Mouse (Mus musculus) G1E-ER4 (cell line): ENCODE measurements around the gene Hsp90ab1. TPM values are rescaled to one million over a fixed set of nuclear protein-coding genes. Genes with fewer than 3 reads are reported as not detected.

Experiments used
- GATA1 ChIP-seq: IDR thresholded peaks from one replicate; pipeline ENCODE4 v1.8.0; 2012; ENCODE audit warnings: low read length, inconsistent platforms
- polyA plus RNA-seq: library from polyadenylated mRNA; stranded (reverse); fragments of >175 nt; gene quantifications from 2 replicates; pipeline ENCODE4 v1.2.3, GENCODE M21; 2012

Hsp90ab1 gene
- polyA plus RNA-seq, result 319 and 874 TPM in 2 replicates

DNA sequence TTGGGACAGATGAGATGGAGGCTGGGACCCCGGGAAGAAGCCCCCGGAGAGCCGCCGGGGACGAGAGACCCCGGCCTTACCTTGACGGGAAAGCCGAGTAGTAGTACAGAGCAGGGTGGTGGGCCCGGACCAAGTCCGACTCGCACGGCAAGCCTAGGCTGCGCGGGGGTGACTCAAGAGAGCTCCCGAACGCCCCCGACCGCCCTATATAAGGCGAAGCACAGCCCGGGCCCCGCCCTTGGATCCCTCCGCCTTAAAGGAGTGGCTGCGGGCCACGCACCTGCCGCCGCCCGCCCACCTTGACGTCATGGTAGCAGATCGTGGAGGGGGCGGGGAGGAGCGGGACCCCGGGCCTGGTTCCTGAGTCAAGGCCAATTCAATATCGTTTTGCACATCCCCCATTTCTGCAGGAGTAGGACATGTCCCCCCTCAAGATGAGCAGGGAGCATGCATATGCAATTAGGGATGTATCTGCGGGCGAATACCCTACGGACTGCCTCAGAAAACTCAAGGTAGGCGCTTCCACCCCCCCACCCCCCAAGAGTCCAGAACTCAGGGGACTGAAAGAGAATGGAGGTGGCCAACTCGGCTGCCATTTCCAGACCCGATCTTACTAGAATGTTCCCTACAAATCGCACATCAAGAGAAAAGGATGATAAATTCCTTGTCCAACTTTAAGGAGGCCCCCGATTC is at the start of gene Hsp90ab1:
Gene Hsp90ab1, minus strand, starts transcription at position 185 of the 693 bp plus-strand sequence.
- TF ChIP-seq GATA1, result no peak

DNA sequence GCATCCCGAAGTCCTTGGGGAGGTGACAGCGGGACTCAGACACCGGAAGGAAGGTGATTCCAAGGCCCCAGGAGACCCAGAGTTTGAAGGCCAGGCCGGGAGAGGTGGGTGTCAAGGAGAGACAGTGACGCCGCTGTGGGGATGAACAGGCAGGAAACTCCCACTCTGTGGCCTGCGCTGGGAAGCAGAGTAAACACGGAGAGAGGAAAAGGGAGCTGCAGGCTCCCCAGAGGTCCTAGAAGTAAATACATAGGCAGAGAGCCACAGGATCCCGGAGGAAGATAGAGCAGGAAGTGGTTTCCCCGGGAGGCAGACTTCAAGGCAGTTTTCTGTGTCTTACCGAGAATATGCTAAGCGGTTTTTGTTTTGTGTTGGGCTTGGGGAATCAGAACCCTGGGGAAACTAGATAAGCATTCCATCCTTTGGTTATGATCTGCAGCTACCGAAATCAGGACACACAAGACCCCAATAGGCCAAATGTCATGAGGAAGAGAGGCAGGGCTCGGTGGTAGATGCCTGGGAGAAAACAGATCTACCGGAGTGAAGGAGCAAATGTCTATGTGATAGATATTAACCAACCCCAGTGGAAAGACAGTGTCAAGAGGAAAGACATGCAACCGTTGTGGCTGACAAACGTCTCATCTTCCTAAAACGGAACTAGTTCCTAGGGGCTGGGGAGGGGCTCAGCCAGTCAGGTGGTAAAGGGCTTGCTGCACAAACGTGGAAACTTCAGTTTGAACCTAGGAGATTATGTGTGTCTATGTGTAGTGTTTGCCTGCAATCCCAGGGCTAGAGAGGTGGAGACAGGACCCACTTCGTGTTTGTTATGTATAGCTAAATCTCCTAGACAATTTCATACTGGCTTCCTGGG is 46.5 kb upstream of the Hsp90ab1 start:
- no peak for TF ChIP-seq GATA1

DNA sequence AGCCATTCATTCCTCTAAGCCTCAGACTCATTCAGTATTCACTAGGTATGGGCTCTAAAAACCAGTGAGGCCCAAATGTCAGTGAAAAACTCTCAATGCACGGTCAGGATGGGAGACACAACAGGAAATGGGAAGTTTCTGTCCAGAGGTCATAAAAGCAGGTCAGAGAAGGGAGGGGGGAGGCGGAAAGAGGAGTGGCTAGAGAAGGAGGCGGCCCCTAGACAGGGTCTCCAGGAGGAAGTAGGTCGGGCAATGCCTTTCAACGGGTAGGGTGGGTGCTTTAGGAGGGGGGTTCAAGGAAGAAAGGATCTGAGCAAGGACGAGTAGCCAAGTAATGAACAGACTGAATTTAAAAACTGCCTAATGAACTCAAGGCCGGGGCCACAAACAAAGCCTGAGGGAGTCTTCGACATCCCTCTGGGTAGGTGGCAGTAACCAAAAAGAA is 45.9 kb upstream of the Hsp90ab1 start:
- no peak for TF ChIP-seq GATA1

DNA sequence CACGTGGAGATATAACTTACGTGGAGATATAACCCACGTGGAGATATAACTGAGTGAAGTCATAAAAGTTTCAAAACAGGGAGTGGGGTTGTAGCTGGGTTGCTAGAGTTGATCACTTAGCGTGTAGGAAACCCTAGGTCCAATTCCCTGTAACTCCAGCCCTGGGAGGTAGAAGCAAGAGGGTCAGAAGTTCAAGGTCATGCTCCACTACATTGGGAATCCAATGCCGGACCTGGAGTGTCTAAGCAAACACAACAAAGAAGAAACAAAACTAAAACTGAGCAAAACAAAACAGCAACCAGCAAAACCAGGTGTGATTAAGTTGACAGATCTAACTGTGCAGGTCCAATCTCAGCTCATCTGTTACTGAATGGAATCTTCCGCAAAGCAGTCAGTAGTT is 44.6 kb upstream of the Hsp90ab1 start:
- TF ChIP-seq GATA1, result no peak

DNA sequence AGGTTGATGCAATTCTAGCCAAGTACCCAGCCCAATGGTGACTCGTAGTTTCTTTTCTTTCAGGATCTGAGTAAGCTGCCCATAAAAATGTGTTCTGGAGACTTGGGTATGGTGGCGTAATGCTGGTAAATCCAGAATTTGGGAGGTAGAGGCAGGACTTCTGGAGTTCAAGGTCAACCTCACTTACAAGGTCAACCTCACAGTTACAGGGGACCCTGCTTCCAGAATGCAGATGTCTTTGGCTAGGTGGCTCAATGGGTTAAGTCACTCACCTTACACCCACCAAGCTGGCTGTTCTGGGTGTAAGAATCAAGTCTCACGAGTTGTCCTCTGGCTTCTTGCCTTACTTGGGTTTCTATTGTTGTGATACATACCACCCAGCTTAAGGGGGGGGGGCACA is 43.6 kb upstream of the Hsp90ab1 start:
- TF ChIP-seq GATA1, result no peak

DNA sequence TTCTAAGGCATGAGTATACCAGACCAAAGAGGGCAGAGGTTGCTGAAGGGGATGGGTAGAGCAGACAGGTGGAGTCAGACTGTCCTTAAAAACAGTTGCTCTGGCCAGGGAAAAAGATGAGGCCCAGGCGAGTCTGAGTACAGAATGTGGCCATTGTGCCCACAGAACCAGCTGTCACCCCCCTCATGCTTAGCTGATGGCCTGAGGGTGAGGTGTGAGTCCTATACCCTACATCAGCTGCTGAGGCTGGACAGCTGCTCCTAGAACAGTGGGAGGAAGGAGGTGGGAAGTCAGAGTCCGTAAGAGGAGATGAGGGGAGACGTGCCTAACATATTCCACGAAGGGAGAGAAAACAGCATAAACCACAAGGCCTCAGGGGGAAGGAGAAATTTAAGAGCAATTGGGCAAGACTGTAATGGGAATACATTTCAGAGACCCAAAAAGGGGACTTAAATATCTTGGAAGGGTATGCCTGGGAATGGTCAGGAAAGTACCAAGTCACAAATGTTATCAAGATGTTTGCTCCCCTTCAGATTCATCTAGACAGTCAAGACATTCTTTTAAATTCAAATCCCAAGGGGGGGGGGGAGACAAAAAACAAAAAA is 43.1 kb upstream of the Hsp90ab1 start:
- TF ChIP-seq GATA1, result no peak

DNA sequence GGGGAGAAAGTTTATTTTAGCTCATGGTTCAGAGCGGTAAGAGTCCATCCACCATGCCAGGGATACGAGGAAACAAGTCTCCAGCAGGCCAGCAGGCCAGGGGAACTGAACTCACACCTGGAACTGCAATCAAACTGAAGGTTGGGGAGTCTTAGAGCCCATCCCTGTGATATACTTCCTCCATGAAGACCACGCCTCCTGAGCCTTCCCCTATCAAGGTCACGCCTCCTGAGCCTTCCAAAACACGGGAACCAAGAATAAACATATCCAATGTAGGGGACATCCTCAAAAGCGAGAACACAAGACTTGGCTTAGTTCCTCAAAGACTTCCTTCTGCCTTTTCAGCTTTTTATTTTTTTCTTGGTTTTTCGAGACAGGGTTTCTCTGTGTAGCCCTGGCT is 39.9 kb upstream of the Hsp90ab1 start:
- no peak for TF ChIP-seq GATA1

DNA sequence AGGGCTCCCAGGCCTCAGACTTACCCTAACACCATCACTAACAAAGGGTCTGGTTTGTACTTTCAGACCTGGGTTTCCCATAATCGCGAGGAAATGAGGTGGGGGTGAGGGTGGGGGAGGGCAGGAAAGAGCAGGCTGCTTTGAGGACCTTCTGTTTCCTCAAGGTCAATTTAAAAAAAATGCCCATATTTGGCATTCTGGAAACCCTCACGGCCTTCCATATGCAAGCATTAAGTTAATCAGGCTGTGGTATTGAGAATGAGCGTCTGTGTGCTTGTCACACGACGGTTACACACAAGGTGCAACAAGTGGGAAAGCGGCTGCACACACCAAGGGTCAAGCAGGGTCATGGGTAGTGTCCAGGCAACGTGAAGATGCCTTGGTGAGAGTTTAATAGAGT is 38.9 kb upstream of the Hsp90ab1 start:
- no peak for TF ChIP-seq GATA1

DNA sequence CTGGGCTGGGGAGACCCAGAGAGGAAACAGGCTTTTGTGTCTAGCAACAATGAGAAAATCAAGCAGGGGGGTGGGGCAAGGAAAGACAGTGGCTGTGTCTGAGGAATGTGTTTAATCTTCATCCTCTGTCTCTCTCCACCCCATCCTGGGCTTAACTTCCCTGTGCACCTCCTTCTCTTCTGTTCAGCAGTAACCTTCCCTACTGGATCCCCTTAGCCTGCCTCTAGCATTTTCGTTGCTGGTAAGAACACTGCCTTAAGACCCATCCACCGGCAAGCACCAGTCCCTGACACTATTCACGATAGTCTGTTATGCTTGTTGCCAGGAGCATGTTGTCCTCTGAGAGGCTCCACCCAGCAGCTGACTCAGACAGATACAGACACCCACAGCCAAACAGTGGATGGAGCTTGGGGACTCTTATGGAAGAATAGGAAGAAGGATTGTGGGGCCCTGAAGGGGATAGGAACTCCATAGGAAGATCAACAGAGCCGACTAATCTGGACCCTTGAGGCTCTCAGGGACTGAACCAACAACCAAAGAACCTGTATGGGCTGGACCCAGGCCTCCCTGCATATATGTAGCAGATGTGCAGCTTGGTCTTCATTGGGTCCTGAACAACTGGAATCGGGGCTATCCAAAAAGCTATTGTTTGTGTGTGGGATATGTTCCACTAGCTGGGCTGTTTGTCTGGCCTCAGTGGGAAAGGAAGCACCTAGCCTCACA is 37.2 kb upstream of the Hsp90ab1 start:
- TF ChIP-seq GATA1, result no peak

DNA sequence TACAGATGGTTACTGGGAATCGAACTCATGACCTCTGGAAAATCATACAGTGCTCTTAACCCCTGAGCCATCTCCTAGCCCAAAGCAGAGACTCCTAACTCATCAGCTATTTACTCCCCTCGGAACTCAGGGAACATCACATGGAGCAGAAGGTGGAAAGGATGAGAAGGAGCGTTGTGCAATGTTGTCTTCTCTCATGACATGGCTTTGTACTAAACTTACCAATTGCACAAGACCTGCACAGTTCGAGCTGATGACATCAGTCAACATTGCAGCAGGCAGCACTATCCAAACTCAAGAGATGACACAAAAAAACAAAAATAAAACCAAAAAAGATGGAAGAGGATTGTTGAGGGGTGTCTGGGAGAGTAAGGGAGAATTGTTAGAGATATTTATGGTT is 35.3 kb upstream of the Hsp90ab1 start:
- no peak for TF ChIP-seq GATA1

DNA sequence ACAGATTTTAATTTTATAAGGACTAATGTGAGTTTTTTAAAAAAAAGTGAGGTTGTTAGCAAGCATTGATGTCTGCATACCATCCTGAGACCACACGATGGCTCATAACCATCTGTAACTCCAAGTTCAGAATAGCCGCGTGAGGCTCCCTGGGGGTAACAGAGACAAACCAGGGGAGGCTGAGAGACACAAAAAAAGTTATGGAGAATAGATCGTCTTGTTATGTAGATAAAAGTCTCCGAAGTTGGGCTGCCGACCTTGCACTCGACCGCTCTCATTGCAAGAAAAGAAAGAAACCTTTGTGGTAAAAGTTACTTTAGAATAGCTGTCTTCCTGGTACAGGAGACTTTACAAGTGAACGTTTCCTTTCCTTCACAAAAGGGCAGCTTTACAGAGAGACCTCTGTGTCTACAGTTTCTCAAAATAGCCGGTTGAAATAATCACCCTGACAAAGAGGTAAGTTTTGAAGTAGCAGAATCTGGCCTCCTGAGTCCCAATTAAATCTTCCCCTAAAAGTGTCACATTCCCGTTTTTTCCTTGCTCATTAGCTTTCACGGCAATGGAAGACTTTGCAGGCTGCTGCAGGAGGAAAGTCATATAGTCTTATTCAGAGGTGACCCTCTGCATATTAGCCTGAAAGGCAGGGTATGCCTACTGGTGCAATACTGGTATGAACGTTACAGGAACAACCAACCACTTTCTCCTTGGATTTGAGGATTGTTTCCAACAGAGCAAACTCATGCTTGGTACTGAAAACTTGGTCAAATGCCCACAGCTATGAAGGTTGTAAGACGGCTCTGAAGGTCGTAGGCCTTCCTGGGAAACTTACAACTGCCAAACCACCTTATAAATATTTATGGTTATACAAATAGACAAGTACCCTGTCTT is 34.2 kb upstream of the Hsp90ab1 start:
- no peak for TF ChIP-seq GATA1

DNA sequence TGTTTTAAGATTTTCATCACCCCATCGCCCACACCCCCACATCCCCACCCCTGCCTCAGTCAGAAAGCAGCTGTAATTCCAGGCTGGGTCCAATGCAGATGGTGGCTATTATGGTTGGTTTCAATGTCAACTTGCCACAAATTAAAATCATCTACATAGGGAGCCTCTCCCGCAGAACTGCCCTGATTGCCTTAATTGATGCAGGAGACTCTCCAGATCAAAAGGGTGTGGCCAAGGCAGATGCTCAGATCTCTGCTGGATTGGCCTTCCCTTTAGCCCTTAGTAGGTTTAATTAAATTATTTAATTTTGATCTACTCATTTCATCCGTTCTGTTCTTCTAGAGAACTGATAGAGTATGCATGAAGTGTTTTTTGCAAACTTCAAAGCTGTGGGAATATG is 29.9 kb upstream of the Hsp90ab1 start:
- no peak for TF ChIP-seq GATA1

DNA sequence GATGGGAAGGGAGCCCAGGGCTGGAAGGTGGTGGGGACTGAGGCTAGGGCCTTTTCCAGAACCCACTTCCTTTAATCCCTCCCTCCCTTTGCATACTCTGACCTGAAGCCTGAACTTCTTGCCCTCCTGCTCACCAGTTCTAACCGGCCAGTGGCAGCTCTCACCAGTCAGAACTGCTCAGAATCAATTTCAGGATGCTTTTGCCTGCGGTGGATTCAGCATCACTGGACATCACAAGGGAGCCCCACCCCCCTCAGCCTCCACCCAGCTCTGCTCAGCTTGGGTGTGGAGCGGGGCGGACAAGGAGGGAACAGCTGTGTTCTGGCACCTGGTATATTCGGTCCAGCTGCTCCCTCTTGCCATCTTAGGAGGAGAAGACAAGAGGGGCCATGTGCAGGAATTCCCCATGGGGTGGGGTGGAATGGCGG is 28.8 kb upstream of the Hsp90ab1 start, which contains the start of gene Mymx:
Gene Mymx, minus strand, starts transcription at position 226 of the 428 bp plus-strand sequence.
- no peak for TF ChIP-seq GATA1

DNA sequence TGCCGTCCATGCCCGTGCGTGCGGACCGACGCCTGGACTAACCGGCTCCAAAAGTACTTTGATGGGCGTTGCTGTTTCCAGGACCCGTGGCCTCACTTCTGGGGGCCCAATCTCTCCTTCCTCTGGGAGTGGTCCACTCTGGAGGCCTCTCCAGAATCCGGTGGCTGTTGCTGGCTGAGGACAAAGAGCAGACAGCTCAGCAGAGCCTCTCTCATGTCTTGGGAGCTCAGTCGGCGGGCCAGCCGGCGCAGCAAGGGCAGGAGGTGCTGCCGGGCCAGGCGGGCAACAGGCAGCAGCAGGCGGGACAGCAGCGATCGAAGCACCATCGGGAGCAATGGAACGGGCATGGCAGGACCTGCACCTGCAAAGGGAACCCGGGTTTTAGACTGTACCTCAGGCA is 28.3 kb upstream of the Hsp90ab1 start:
- TF ChIP-seq GATA1, result no peak
